26 mouse cellular contexts compared by ENCODE assay signal in the genomic region with DNA sequence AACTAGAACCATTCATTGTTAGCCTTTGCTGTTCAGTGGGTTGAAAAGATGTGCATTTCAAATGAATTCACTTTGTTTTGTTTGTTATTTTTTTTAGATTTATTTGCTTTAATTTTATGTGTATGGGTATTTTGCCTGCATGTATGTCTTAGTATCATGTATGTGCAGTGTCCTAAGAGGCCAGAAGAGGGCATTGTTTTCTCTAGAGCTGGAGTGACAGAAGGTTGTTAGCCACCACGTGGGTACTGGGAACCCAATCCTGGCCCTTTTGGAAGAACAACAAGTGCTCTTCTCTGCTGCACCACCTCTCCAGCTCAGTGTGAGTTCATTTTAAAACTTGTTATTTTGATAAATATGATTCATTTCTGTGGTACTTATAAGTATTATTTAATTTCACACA. TPM values are rescaled to one million over a fixed set of nuclear protein-coding genes. Genes with fewer than 3 reads are reported as not detected.
DNase-seq lines count a peak whose midpoint lies in the region; ATAC-seq and TF ChIP-seq lines count a peak whose summit lies in the region.
"Had no signal": no experiment of that assay in that cellular context is flagged by ENCODE, and none has a peak within 500 bp of the region (broad histone marks: within the 10 kb centered on the region; RNA-seq: fewer than 3 reads in every experiment).

No protein-coding gene starts in this region.

- no peak overlapping the region for H3K27ac ChIP-seq in lung, embryonic 14.5 days (ENCODE audit: low read depth)
- H3K27ac ChIP-seq: forebrain, embryonic 12.5 days; heart, embryonic 13.5 days; hindbrain, embryonic 14.5 days; limb, embryonic 10.5 days; limb, embryonic 15.5 days; liver, embryonic 13.5 days; stomach, embryonic 15.5 days had no signal

- H3K36me3 ChIP-seq in lung, embryonic 14.5 days (ENCODE audit: insufficient read depth): no peaks in the 10 kb centered on the region
- H3K36me3 ChIP-seq: forebrain, embryonic 12.5 days; limb, embryonic 15.5 days; liver, embryonic 13.5 days; stomach, embryonic 15.5 days had no signal

- no peak overlapping the region for H3K9ac ChIP-seq in lung, embryonic 14.5 days
- H3K9ac ChIP-seq: forebrain, embryonic 12.5 days; forebrain, postnatal 0 days; heart, embryonic 13.5 days; hindbrain, embryonic 14.5 days; limb, embryonic 15.5 days; liver, embryonic 13.5 days; stomach, embryonic 15.5 days had no signal

- no peak for ATAC-seq in lung, embryonic 14.5 days (ENCODE audit: insufficient read depth)
- ATAC-seq: forebrain, postnatal 0 days had no signal

- H3K27me3 ChIP-seq in lung, embryonic 14.5 days (ENCODE audit: insufficient read depth, low read length): no peaks in the 10 kb centered on the region
- H3K27me3 ChIP-seq: forebrain, embryonic 12.5 days; heart, embryonic 13.5 days; limb, embryonic 15.5 days; stomach, embryonic 15.5 days had no signal

- no peaks in the 10 kb centered on the region for H3K9me3 ChIP-seq in lung, embryonic 14.5 days (ENCODE audit: low read depth, low read length)
- H3K9me3 ChIP-seq: forebrain, embryonic 12.5 days; heart, embryonic 13.5 days; limb, embryonic 10.5 days; limb, embryonic 15.5 days; liver, embryonic 13.5 days; stomach, embryonic 15.5 days had no signal

- WGBS in lung, embryonic 14.5 days: 68% methylated on average over 1 of the region's 1 CpGs

- 0 out of 2 replicates have a peak, but pooled peaks have one; percentile 13 for TF ChIP-seq CTCF in lung, embryonic 14.5 days (IDR thresholded peaks at IDR 0.05; ENCODE audit: low read depth)

- no peaks in the 10 kb centered on the region for H3K4me1 ChIP-seq in lung, embryonic 14.5 days (ENCODE audit: insufficient read depth)
- H3K4me1 ChIP-seq: limb, embryonic 10.5 days; liver, embryonic 13.5 days; stomach, embryonic 15.5 days had no signal

- no peak overlapping the region for H3K4me2 ChIP-seq in lung, embryonic 14.5 days
- H3K4me2 ChIP-seq: forebrain, embryonic 12.5 days; heart, embryonic 13.5 days; hindbrain, embryonic 14.5 days; limb, embryonic 15.5 days; liver, embryonic 13.5 days; midbrain, embryonic 11.5 days; stomach, embryonic 15.5 days had no signal

- no peak overlapping the region for H3K4me3 ChIP-seq in lung, embryonic 14.5 days (ENCODE audit: low read depth, low read length)
- H3K4me3 ChIP-seq: forebrain, embryonic 12.5 days; heart, embryonic 13.5 days; limb, embryonic 10.5 days; limb, embryonic 15.5 days; liver, embryonic 13.5 days; stomach, embryonic 15.5 days had no signal

- peak; percentile 30 for DNase-seq in heart, adult 11 months
- DNase-seq in heart, adult 9 months (ENCODE audit: low spot score in 2 of 2): no peak
- no peak for DNase-seq in lung, embryonic 14.5 days
- no peak for DNase-seq in lung, postnatal 36 days
- DNase-seq in ES-CJ7 (ENCODE audit: low read depth, low spot score) (peak; percentile 47), ZHBTc4 (ENCODE audit: low read depth, low spot score) (peak; percentile 60)
- no peak for DNase-seq in thymus, postnatal 4 days
- DNase-seq: adrenal gland, postnatal 36 days; cerebellum, adult 2 months; cerebellum, postnatal 14 days; forebrain, postnatal 0 days; gastrocnemius, postnatal 10 days; heart, postnatal 10 days; kidney, adult 2 months; kidney, postnatal 4 days; liver, embryonic 13.5 days; lung, adult 2 months; right cerebral cortex, postnatal 25 days; thymus, postnatal 25 days had no signal

RNA-seq across cellular contexts. Expression of gene Plcb4, which starts 5.0 kb away (rescaled TPM):
- 20.1 and 20.5 TPM in 2 replicates for polyA plus RNA-seq in lung, embryonic 14.5 days (2014; fragmentation: Nextera tagmentation; extraction: Ambion mirVana)

Comparison
In these comparisons a context has a peak if more than half of its experiments do, and no peak if none do; other contexts are left out.
1. DNase-seq: peak in heart, adult 11 months (single experiment), ES-CJ7 (single experiment) and ZHBTc4 (single experiment); none in heart, adult 9 months (0 of 2), lung, embryonic 14.5 days (single experiment), lung, postnatal 36 days (single experiment) and thymus, postnatal 4 days (single experiment).